29 mouse cellular contexts compared by ENCODE assay signal in the genomic region with DNA sequence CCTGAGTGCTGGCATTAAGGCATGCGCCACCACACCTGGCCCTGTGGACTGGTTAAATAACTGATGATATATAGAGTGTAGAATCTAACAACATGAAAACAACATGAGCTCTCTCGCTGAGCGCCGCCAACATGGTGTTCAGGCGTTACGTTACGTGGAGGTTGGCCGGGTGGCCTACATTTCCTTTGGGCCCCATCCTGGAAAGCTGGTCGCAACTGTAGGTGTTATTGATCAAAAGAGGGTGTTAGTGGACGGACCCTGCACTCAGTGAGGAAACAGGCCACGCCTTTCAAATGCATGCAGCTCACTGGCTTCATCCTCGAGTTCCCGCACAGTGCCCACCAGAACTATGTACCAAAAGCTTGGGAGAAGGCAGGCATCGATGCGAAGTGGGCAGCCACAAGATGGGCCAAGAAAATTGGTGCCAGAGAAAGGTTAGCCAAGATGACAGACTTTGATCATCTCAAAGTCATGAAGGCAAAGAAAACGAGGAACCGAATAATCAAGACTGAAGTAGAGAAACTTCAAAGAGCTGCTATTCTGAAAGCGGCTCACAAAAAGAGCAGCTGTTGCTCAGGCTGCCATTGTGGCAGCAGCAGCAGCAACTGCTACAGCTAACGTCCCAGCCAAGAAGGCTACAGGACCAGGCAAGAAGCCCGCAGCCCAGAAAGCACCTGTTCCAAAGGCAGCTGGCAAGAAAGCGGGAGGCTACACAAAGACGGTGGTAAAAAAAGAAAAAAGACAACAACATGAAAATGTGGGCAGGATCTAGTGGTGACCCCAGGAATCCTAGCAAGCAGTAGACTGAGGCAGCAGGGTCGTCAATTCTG. TPM values are rescaled to one million over a fixed set of nuclear protein-coding genes. Genes with fewer than 3 reads are reported as not detected.
DNase-seq lines count a peak whose midpoint lies in the region; TF ChIP-seq lines count a peak whose summit lies in the region.
"Had no signal": no experiment of that assay in that cellular context is flagged by ENCODE, and none has a peak within 500 bp of the region (broad histone marks: within the 10 kb centered on the region; RNA-seq: fewer than 3 reads in every experiment).

No protein-coding gene starts in this region.

- H3K79me3 ChIP-seq in C2C12 (ENCODE audit: low read depth) = peaks cover 3% of the 10 kb centered on the region

- TF ChIP-seq POLR2A in embryonic fibroblast, embryonic 13.5 days (IDR thresholded peaks at IDR 0.05; ENCODE audit: low read depth, low read length) = no peak

- DNase-seq in gastrocnemius, postnatal 25 days = peak; percentile 25
- DNase-seq in gastrocnemius, adult 18-20 months (ENCODE audit: low spot score) = no peak
- DNase-seq in thymus, postnatal 10 days (ENCODE audit: low spot score in 2 of 2) = peak; percentile 71 to 81
- no peak for DNase-seq in Muller cell, postnatal 12 days (ENCODE audit: inconsistent ontology term)
- DNase-seq in ovary, adult 18-20 months (ENCODE audit: low spot score) = no peak
- DNase-seq: adrenal gland, postnatal 14 days; cerebellum, adult 11-12 months; cerebellum, postnatal 36 days; heart, postnatal 4 days; right cerebral cortex, postnatal 25 days had no signal

- peaks cover 54% of the 10 kb centered on the region for H3K36me3 ChIP-seq in C2C12 (ENCODE audit: control insufficient read depth, insufficient read depth)

- no peak overlapping the region for H3ac ChIP-seq in C2C12 (ENCODE audit: control insufficient read depth, insufficient read length, low read depth)

- H3K79me2 ChIP-seq in C2C12 (ENCODE audit: control insufficient read depth, insufficient read depth) = peaks cover 9% of the 10 kb centered on the region

- H3K4me1 ChIP-seq in embryonic fibroblast, embryonic 13.5 days (ENCODE audit: control insufficient read depth, insufficient read depth, low read length) = no peaks in the 10 kb centered on the region
- H3K4me1 ChIP-seq: forebrain, embryonic 12.5 days; hindbrain, embryonic 15.5 days; kidney, embryonic 15.5 days; limb, embryonic 15.5 days; liver, embryonic 15.5 days; midbrain, embryonic 15.5 days had no signal

- H3K4me3 ChIP-seq in C2C12 (ENCODE audit: insufficient read depth, poor library complexity, severe bottlenecking) = no peak overlapping the region
- no peak overlapping the region for H3K4me3 ChIP-seq in embryonic fibroblast, embryonic 13.5 days (ENCODE audit: insufficient read depth, low read length)
- H3K4me3 ChIP-seq: forebrain, embryonic 12.5 days; hindbrain, embryonic 15.5 days; kidney, embryonic 15.5 days; limb, embryonic 15.5 days; liver, embryonic 15.5 days; midbrain, embryonic 15.5 days had no signal

- no peak for TF ChIP-seq CTCF in C2C12 (IDR thresholded peaks at IDR 0.05; ENCODE audit: control insufficient read depth, insufficient read depth, insufficient read length)
- no peak for TF ChIP-seq CTCF in embryonic fibroblast, embryonic 13.5 days (IDR thresholded peaks at IDR 0.05; ENCODE audit: borderline replicate concordance, insufficient read depth, low read length)

- no peaks in the 10 kb centered on the region for H3K27me3 ChIP-seq in C2C12 (ENCODE audit: control insufficient read depth, insufficient read depth, insufficient read length)
- H3K27me3 ChIP-seq: forebrain, embryonic 12.5 days; hindbrain, embryonic 15.5 days; kidney, embryonic 15.5 days; limb, embryonic 15.5 days; liver, embryonic 15.5 days; midbrain, embryonic 15.5 days; Patski had no signal

- peak overlapping the region; percentile 24 for H3K27ac ChIP-seq in embryonic fibroblast, embryonic 13.5 days (ENCODE audit: insufficient read depth, low read length)
- H3K27ac ChIP-seq: forebrain, embryonic 12.5 days; hindbrain, embryonic 15.5 days; kidney, embryonic 15.5 days; limb, embryonic 15.5 days; liver, embryonic 15.5 days; midbrain, embryonic 15.5 days had no signal

TF ChIP-seq in C2C12, 6 proteins besides CTCF, POLR2A, EP300 and RAD21:
- TF ChIP-seq MYOG (IDR thresholded peaks at IDR 0.05; ENCODE audit: control insufficient read depth, extremely low read depth, insufficient read length) (no peak), MYOD1 (IDR thresholded peaks at IDR 0.05; ENCODE audit: control insufficient read depth, insufficient read length, low read depth) (peak; percentile 38), CEBPB (IDR thresholded peaks at IDR 0.05; ENCODE audit: low read depth) (no peak)
TF ChIP-seq in C2C12: peak in this region for 1.

RNA-seq across cellular contexts. Expression of a gene that starts 9.1 kb away (rescaled TPM):
- total RNA-seq in gastrocnemius, postnatal 25 days (2021) = 1 to 10 TPM; 5.6 to 6.1 TPM
- 1 to 10 TPM; 4.3 to 7.6 TPM for total RNA-seq in gastrocnemius, adult 18-20 months (2021)
- 16.5 TPM for polyA plus RNA-seq in C2C12 (2012; fragmentation: generic; extraction: Trizol)
- 54.1 and 65.0 TPM in 2 replicates for polyA plus RNA-seq in embryonic fibroblast, embryonic 13.5 days (2011; ENCODE audit: insufficient read length, low read depth, missing spikeins)

RNA-seq across cellular contexts. Expression of a gene that starts 24.1 kb away (rescaled TPM):
- total RNA-seq in gastrocnemius, postnatal 25 days (2021) = not detected
- total RNA-seq in gastrocnemius, adult 18-20 months (2021) = not detected
- not detected for polyA plus RNA-seq in C2C12 (2012; fragmentation: generic; extraction: Trizol)
- not detected in 2 replicates for polyA plus RNA-seq in embryonic fibroblast, embryonic 13.5 days (2011; ENCODE audit: insufficient read length, low read depth, missing spikeins)
- total RNA-seq: adrenal gland, postnatal 14 days; granulocyte monocyte progenitor cell, adult 5-6 weeks; heart, postnatal 4 days; layer of hippocampus, postnatal 14 days; left cerebral cortex, postnatal 10 days; megakaryocyte progenitor cell, adult 5-6 weeks had no signal
- polyA plus RNA-seq: activated CD4-positive, CD25-positive, alpha-beta regulatory T cell, adult 4 months; forebrain, embryonic 12.5 days; heart, embryonic 14.5 days; hindbrain, embryonic 15.5 days; intestine, postnatal 0 days; kidney, embryonic 15.5 days; liver, embryonic 15.5 days; midbrain, embryonic 15.5 days had no signal

RNA-seq across cellular contexts. Expression of a gene that starts 38.6 kb away (rescaled TPM):
- not detected for total RNA-seq in gastrocnemius, postnatal 25 days (2021)
- total RNA-seq in gastrocnemius, adult 18-20 months (2021) = not detected
- polyA plus RNA-seq in C2C12 (2012; fragmentation: generic; extraction: Trizol) = 0.06 TPM
- polyA plus RNA-seq in embryonic fibroblast, embryonic 13.5 days (2011; ENCODE audit: insufficient read length, low read depth, missing spikeins) = not detected in 2 replicates
- total RNA-seq: layer of hippocampus, postnatal 14 days; left cerebral cortex, postnatal 10 days; megakaryocyte progenitor cell, adult 5-6 weeks had no signal
- polyA plus RNA-seq: forebrain, embryonic 12.5 days; hindbrain, embryonic 15.5 days; limb, embryonic 15.5 days; midbrain, embryonic 15.5 days had no signal

RNA-seq across cellular contexts. Expression of a gene that starts 50.8 kb away (rescaled TPM):
- not detected for total RNA-seq in gastrocnemius, postnatal 25 days (2021)
- total RNA-seq in gastrocnemius, adult 18-20 months (2021) = not detected
- polyA plus RNA-seq in C2C12 (2012; fragmentation: generic; extraction: Trizol) = not detected
- polyA plus RNA-seq in embryonic fibroblast, embryonic 13.5 days (2011; ENCODE audit: insufficient read length, low read depth, missing spikeins) = not detected in 2 replicates
- total RNA-seq: granulocyte monocyte progenitor cell, adult 5-6 weeks; layer of hippocampus, postnatal 14 days; left cerebral cortex, postnatal 10 days; megakaryocyte progenitor cell, adult 5-6 weeks had no signal
- polyA plus RNA-seq: forebrain, embryonic 12.5 days; heart, embryonic 14.5 days; intestine, postnatal 0 days; kidney, embryonic 15.5 days; limb, embryonic 15.5 days; liver, embryonic 15.5 days; Patski; stomach, embryonic 16.5 days had no signal

RNA-seq across cellular contexts. Expression of a gene that starts 53.3 kb away (rescaled TPM):
- total RNA-seq in gastrocnemius, postnatal 25 days (2021) = not detected
- not detected for total RNA-seq in gastrocnemius, adult 18-20 months (2021)
- not detected for polyA plus RNA-seq in C2C12 (2012; fragmentation: generic; extraction: Trizol)
- not detected in 2 replicates for polyA plus RNA-seq in embryonic fibroblast, embryonic 13.5 days (2011; ENCODE audit: insufficient read length, low read depth, missing spikeins)
- total RNA-seq: adrenal gland, postnatal 14 days; granulocyte monocyte progenitor cell, adult 5-6 weeks; heart, postnatal 4 days; layer of hippocampus, postnatal 14 days; left cerebral cortex, postnatal 10 days; megakaryocyte progenitor cell, adult 5-6 weeks; neutrophil, adult 5-6 weeks had no signal
- polyA plus RNA-seq: activated CD4-positive, CD25-positive, alpha-beta regulatory T cell, adult 4 months; forebrain, embryonic 12.5 days; heart, embryonic 14.5 days; hindbrain, embryonic 15.5 days; kidney, embryonic 15.5 days; limb, embryonic 15.5 days; liver, embryonic 15.5 days; lung, postnatal 0 days; midbrain, embryonic 15.5 days; Patski had no signal

Comparison
In these comparisons a context has a peak if more than half of its experiments do, and no peak if none do; other contexts are left out.
1. DNase-seq: peak in gastrocnemius, postnatal 25 days (single experiment) and thymus, postnatal 10 days (2 of 2); none in gastrocnemius, adult 18-20 months (single experiment), Muller cell, postnatal 12 days (single experiment) and ovary, adult 18-20 months (single experiment).